Mouse (Mus musculus) testis, adult 2 months (tissue): ENCODE results near the gene Ocln. TPM values are rescaled to one million over a fixed set of nuclear protein-coding genes. Genes with fewer than 3 reads are reported as not detected.
A peak's percentile ranks its signal among the peaks of the same experiment; 100 is the strongest.

Experiments
- H3K27ac ChIP-seq: fragments of 200-500 bp; 2 replicates; pipeline ENCODE4 v1.5.1; 2012; ENCODE audit warnings: low read depth, low read length; ENCODE audit not compliant: control insufficient read depth, insufficient read depth
- H3K27me3 ChIP-seq: fragments of 200-500 bp; 2 replicates; pipeline ENCODE4 v1.6.1; 2012; ENCODE audit warnings: mild to moderate bottlenecking, low read length, moderate library complexity; ENCODE audit not compliant: control insufficient read depth, insufficient read depth
- H3K36me3 ChIP-seq: fragments of 200-500 bp; 2 replicates; pipeline ENCODE4 v1.6.1; 2012; ENCODE audit warnings: mild to moderate bottlenecking, low read length; ENCODE audit not compliant: control insufficient read depth, insufficient read depth
- H3K4me1 ChIP-seq: fragments of 200-500 bp; 2 replicates; pipeline ENCODE4 v1.6.1; 2012; ENCODE audit warnings: low read length; ENCODE audit not compliant: control insufficient read depth, insufficient read depth
- H3K4me3 ChIP-seq: fragments of 200-500 bp; 2 replicates; pipeline ENCODE4 v1.5.1; 2012; ENCODE audit warnings: low read depth, mild to moderate bottlenecking, low read length, moderate library complexity, mixed read lengths; ENCODE audit not compliant: control insufficient read depth
- CTCF ChIP-seq: fragments of 200-500 bp; IDR thresholded peaks from 2 replicates; pipeline ENCODE4 v1.5.1; 2012; ENCODE audit warnings: low read depth, mild to moderate bottlenecking, inconsistent platforms, low read length, moderate library complexity; ENCODE audit not compliant: control insufficient read depth, insufficient read depth, insufficient replicate concordance
- POLR2A ChIP-seq: fragments of 200-500 bp; IDR thresholded peaks from 2 replicates; pipeline ENCODE4 v1.6.1; 2012; ENCODE audit warnings: low read depth, mild to moderate bottlenecking, inconsistent platforms, low read length, moderate library complexity; ENCODE audit not compliant: control insufficient read depth
- polyA plus RNA-seq: library from polyadenylated mRNA; depleted of rRNA; stranded (reverse); fragments of >200 nt; gene quantifications from 2 replicates; pipeline ENCODE4 v1.2.3, GENCODE M21; 2012

Ocln gene
- polyA plus RNA-seq, 1 experiment = 3.0 TPM

DNA sequence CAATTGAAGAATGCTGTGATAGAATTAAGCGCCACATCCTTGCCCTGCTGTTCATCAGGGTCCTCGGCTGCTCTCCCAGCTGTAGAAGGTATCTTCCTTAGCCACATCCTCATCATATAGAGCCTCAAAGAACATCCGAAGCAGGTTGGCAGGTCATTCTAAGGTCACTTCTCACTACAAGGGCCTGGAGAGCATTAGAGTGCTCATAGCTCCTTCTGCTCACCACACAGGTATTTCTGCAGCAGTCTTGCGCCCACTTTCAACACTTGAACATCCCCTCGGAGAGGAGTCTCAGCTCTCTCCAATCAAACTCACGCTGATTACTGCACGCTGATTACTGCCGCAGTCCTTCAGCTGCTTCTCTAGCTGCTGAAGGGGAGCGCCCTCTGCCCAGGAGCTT, 6.9 kb upstream of the Ocln start:
- Histone ChIP-seq H3K4me1 (no peaks in the 10 kb centered on the region), H3K4me3 (no peak overlapping the region), H3K27ac (no peak overlapping the region), H3K36me3 (no peaks in the 10 kb centered on the region), H3K27me3 (no peaks in the 10 kb centered on the region)
- TF ChIP-seq POLR2A (no peak), CTCF (no peak)

DNA sequence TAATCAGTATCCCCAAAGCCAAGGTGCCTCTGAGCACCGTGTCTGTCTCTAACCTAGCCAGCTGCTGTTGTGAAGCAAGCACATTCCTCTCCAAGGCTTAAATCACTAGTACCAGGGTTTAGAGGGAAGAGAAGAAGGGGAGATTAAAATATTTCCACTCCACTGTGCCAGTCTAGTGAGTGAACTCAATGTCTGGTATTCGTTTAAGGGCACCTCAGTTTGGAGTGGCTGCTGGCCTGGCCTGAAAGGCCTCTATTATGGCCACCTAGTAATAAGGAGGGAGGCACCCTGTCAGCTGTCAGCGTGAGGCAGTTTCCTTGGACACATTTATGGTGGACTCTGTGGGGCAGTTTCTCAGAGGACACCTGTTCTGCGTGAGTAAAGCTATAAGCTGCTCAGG, 4.5 kb upstream of the Ocln start:
- H3K4me1 ChIP-seq = no peaks in the 10 kb centered on the region; the same call in 1 of the 2 replicates
- no peak overlapping the region for H3K4me3 ChIP-seq
- TF ChIP-seq POLR2A = no peak
- H3K36me3 ChIP-seq = no peaks in the 10 kb centered on the region
- H3K27ac ChIP-seq = no peak overlapping the region
- no peaks in the 10 kb centered on the region for H3K27me3 ChIP-seq

DNA sequence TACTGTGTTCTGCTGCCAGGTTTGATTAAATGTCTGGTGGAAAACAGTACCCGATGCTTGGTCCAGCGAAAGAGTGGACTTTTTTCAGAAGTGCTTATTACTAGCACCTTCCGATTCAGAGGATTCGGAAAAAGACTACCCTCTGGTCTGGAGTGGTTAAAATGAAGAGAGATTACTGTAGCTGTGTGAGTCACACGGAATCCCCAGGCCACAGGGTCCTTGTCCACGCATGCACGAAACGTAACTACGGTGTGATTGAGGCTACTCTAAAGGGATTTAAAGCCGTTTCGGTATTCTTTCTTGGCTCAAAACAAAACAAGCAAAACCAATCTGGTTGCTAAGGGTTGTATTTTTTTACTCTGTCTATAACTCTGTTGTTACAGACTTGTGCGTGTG, 522 bp upstream of the Ocln start:
- Histone ChIP-seq H3K4me3 (no peak overlapping the region), H3K27me3 (no peaks in the 10 kb centered on the region), H3K36me3 (no peaks in the 10 kb centered on the region), H3K4me1 (peaks cover 3% of the 10 kb centered on the region; the same call in 1 of the 2 replicates), H3K27ac (no peak overlapping the region)
- TF ChIP-seq CTCF (no peak), POLR2A (no peak)

DNA sequence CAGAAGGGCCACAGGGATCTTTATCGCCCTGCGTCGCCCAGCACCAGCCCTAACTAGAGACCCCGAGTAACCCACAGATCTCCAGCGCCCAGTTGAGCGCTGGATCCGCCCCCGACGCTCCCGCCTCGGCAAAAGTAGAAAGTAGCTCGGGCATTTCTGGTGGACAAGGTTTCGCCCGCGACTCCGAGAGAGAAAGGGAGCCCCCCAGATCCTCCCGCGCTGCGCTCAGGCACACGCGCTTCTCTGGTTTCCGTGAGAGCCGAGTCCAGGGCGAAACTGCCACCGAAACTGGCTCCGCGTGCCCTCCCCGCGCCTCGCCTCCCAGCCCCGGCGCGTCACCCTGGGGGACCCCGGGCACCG, 529 bp downstream of the Ocln start:
- TF ChIP-seq CTCF (no peak), POLR2A (no peak)
- no peaks in the 10 kb centered on the region for H3K36me3 ChIP-seq
- H3K27me3 ChIP-seq = no peaks in the 10 kb centered on the region
- peaks cover 3% of the 10 kb centered on the region; the same call in 1 of the 2 replicates for H3K4me1 ChIP-seq
- H3K4me3 ChIP-seq = peak overlapping the region; percentile 64
- H3K27ac ChIP-seq = no peak overlapping the region

DNA sequence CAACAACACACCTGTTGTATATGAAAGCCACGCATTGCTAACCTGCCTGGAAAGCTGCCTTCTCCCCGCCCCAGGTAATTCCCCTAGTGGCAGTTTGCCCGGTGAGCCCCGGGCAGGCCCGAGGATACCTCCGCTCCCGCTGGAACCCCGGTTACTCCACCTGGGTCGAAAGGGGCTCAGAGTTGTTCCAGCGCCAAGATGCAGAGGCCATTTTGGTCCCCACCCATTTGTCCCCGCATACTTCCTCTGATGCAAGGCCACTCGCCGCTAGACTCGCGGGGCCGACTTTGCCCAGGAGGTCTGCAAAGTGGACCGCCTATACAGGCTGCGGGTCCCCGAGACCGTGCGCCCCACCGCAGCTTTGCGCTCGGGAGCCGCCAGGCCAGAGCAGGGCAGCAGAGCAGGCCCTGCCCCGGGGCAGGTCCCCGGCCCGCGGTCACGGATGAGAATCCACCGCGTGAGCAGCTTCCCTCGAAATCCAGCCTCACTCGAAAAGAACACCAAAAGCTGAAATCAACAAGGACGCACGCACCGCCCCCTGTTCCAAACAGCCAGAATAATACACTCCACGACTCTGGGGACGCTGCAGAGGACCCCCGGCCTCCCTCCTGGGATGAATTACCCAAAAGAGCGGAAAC, 1.0 kb downstream of the Ocln start:
- Histone ChIP-seq H3K36me3 (no peaks in the 10 kb centered on the region), H3K27me3 (no peaks in the 10 kb centered on the region), H3K4me1 (peaks cover 3% of the 10 kb centered on the region; the same call in 1 of the 2 replicates), H3K27ac (no peak overlapping the region), H3K4me3 (peak overlapping the region; percentile 64)
- TF ChIP-seq CTCF (no peak), POLR2A (no peak)

DNA sequence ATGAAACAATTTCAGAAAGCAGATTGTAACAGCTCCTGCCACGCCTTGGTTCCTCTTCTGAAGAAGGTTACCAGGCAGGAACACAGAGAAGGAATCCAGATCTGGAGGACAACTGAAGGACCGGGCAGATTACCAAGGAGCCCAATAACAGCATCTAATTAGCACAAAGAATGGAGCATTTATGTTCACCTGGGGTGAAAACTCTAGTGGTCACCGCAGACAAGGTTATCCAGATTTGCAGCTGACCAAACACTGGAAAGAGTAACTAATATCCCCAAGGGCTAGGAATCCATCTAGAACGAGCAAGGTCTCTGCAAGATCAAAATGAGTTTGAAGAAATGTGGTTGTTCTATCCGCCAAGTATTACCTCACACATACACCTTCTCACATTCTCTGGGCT, 5.2 kb downstream of the Ocln start:
- Histone ChIP-seq H3K4me3 (no peak overlapping the region), H3K27ac (no peak overlapping the region), H3K36me3 (no peaks in the 10 kb centered on the region), H3K27me3 (no peaks in the 10 kb centered on the region), H3K4me1 (peaks cover 3% of the 10 kb centered on the region; the same call in 1 of the 2 replicates)
- TF ChIP-seq POLR2A (no peak), CTCF (no peak)

DNA sequence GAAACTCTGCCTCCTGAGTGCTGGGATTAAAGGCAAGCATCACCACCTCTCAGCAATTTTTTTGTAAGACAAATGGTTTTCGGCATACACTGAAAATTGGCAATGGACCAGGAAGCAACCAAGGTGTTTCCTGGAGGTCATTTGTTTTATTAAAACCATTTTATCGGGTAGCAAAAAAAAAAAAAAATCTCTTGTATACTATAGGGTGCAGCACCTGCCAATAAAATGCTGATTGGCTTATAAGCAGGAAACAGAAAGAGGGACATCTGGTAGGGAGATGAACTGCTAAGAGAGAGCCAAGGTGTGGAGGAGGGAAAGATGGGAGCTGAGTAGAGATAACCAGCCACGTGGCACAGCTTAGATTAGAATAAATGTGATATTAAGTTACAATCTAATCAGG, 7.0 kb downstream of the Ocln start:
- Histone ChIP-seq H3K27ac (no peak overlapping the region), H3K4me3 (no peak overlapping the region), H3K4me1 (no peaks in the 10 kb centered on the region), H3K36me3 (no peaks in the 10 kb centered on the region), H3K27me3 (no peaks in the 10 kb centered on the region)
- no peak for TF ChIP-seq CTCF

DNA sequence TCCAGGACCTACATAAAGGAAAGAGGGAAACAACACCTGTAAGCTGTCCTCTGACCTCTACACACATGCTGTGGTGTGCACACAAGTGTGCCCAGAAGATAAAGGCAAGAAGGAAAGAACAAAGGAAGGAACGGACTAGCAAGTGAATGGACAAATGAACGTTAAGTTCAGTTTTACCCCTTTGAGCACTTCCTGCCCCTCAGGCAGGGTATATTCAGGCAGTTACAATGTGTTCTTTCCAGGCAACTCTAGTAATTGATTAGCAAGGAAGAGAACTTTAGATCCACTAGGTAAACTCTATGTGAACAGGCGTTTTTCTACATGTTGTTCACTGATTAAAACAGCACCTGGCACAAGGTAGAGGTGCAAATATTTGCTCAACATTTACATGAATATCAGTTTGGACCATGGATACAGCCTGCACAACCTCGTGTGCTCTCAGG, 8.3 kb downstream of the Ocln start:
- no peak overlapping the region for H3K27ac ChIP-seq
- no peaks in the 10 kb centered on the region for H3K27me3 ChIP-seq
- H3K4me1 ChIP-seq = no peaks in the 10 kb centered on the region
- H3K4me3 ChIP-seq = no peak overlapping the region
- H3K36me3 ChIP-seq = no peaks in the 10 kb centered on the region
- TF ChIP-seq CTCF (no peak), POLR2A (no peak)
